Mouse (Mus musculus): ENCODE measurements around the gene Fbxw11. TPM values are rescaled to one million over a fixed set of nuclear protein-coding genes. Genes with fewer than 3 reads are reported as not detected.

Fbxw11 gene
- total RNA-seq, 2 experiments from 2014 or later, result 97.0 to 117 TPM

DNA sequence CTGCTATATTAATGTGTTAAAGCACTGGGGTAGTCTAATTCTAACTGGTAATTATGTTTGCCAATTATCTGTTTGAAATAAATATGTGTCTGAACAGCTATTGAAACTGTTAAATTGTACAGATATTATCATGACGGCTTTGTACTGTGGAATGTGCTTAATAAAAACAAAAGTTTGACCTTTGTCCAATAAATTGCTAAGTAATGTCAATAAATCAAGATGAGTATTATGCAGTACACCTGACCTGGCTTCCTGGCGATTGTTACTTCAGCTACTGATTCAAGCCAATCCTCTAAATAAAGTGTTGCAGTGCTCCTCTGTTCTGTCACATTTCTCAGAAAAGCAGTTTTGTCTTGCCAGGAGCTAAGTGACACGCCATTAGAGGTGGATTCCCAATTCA lies 104.0 kb downstream of the Fbxw11 start:
- no peak for DNase-seq (ENCODE audit: low spot score in 2 of 2)

DNA sequence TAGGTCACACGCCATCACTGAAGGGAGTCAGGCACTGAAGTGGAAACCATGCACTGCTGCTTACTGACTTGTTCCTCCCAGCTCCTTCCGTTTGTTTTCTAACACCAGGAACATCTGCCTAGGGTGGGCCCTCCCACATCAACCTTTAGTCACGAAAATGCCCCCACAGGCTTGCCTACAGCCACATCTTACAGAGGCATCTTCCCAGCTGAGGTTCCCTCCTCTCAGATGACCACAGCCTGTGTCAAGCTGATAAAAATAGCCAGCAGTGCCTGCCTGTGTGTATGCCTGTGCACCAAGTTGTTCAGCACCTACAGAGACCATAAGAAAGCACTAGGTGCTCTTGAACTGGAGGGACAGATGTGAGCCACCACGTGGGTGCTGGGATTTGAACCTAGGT lies 106.3 kb downstream of the Fbxw11 start:
- no peak for DNase-seq (ENCODE audit: low spot score in 2 of 2)

- no peak for DNase-seq (ENCODE audit: low spot score in 2 of 2)
Measured at GRCm38 (mm10) chr11:32751863-32752594, 109.5 kb downstream of the Fbxw11 start.

DNA sequence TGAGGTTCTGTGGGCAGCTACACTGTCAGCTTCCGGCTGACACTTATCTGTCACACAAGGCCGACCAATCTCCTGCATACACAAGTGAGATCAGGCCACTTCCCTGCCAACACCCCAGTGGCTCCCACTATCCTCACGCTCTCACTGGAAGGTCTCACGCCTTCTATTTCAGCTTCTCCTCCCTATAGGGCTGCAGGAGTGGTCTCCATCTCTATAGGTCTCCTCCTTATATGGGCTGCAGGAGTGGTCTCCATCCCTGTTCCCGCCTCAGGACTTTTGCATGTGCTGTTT lies 110.0 kb downstream of the Fbxw11 start:
- no peak for DNase-seq (ENCODE audit: low spot score in 2 of 2)

DNA sequence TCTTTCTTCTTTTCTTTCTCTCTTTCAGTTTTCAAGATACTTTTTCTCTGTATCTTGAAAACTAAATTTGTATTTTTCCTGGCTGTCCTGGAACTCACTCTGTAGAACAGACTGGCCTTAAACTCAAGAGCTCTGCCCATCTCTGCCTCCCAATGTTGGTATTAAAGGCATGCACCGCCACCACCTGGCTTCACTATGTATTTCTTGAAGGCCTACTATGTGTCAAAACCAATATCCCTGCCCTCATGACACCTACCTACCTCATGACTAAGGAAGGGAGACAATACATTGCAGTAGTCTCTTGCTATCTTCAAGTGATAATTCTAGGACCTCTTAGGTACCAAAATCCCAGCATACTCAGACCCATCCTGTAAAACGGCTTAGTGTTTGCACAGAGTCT lies 110.8 kb downstream of the Fbxw11 start:
- DNase-seq (ENCODE audit: low spot score in 2 of 2), result no peak

GRCm38 (mm10) chr11:32762773-32763172 lies 120.2 kb downstream of the Fbxw11 start:
- DNase-seq (ENCODE audit: low spot score in 2 of 2), result no peak

DNA sequence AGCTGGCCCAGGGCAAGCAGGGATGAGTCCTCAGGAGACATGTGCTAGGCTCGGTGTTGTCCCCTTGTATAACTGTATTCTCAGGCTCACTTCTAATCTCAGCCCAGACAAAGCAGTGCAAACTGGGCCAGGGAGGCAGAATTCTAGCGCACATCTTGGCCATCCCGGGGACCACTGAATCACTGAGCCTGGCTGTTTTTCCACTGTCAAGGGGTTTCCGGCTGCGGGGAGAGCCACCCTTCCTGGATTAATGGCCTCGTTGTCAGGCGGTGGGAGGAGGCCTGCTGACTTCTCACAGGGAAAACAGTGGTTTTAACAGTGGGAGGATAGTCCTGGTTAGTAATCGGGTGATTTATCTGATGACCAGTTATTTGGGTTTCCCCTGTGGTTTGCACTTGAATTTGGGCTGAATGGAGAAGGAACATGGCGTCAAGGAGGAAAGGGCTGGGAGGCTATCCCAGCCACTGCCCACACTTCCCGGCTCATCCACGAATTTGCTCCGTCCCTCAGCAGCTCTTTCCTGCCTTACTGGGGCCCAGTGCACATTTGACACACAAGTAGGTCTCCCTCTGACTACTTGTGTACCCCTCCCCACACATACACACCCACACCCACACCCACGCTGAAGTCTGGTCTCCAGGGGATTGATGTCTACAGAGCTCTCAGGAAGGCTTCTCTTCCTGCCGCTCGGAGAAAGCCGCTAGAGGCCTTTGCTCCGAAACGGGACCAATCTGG lies 125.1 kb downstream of the Fbxw11 start:
- no peak for DNase-seq (ENCODE audit: low spot score in 2 of 2)

- DNase-seq (ENCODE audit: low spot score in 2 of 2), result no peak
Measured at GRCm38 (mm10) chr11:32768642-32769343, 126.3 kb downstream of the Fbxw11 start.

DNA sequence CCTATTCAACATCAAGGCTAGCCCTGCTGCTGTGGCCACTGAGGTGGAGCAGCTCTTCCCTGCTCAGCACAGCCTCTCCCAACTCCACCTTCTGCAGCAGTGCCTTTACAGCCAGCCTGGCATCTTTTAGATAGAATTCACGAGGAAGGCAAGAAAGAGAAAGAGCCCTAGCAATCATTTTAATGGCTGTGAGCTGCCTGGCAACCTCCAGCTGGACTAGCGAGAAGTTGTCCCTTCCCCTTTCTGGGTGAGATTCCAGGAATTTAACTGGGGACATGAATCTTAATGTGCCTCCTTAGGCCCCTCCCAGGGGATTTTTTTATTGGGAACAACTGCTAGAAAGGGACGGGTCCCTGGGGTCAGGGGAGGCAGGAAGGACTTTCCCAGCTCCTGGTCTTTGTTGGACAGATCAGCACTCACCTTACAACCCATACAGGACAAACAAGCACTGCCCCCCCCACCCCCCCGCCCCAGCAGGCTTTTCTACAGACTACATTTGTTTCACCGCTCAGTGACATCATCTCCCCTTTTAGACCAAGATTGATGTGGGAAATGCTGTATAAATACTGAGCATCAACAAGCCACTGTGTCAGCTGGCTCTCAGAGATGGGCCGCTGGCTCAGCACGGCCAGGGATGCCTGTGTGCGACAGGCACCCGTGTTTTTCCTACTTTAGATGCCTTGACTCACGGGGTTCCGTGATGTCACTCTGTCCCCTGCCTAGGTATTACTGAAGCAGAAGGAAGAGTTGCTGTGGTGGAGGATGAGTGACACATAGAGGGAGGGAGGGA lies 138.4 kb downstream of the Fbxw11 start:
- no peak for DNase-seq (ENCODE audit: low spot score in 2 of 2)

DNA sequence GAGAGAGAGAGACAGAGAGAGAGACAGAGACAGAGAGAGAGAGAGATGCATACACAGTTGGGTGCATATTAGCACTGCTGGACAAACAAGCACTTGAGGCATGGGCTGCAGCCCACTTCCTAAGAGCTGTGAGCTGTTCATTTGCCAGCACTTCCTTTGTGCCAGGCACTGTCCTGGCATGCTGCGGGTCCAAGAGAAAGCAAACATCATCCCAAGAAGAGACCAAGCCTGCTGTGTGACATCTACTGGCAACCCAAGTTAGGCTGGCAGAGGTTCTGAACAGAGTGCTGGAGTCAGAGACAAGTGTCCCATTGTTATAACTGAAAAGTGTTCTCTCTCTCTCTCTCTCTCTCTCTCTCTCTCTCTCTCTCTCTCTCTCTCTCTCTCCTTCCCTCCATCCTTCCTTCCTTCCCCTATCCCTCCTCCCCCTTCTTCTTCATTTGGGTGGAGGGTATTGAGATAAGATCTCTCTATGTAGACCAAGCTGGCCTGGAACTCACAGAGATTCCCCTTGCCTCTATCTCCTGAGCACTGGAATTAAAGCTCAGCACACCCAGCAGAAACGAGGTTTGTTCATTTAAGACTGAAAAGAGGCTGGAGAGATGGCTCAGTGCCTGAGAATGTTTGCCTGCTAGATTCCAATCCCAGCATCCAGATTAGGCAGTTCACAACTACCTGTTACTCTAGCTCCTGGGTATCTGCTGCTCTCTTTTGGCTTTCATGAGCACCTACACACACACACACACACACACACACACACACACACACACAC lies 139.3 kb downstream of the Fbxw11 start:
- no peak for DNase-seq (ENCODE audit: low spot score in 2 of 2)

DNA sequence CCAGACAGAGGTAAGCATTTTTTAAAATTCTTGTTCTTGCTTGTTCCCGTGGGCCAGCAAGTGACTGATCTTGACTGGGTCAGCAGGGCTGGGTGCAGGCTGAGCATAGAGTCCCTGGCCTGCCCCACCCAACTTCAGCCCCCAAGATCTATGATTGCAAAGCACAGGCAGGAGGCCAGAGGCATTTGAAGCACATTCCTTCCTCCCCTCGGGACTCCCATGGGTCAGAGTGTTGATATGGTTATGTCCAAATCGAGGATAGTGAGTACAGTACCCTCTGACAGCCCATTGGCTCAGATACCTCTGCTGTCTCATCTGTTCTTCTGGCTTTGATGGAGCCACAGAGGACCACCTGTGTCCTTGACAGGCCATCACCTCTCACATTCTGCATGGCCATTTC lies 140.2 kb downstream of the Fbxw11 start:
- no peak for DNase-seq (ENCODE audit: low spot score in 2 of 2)

DNA sequence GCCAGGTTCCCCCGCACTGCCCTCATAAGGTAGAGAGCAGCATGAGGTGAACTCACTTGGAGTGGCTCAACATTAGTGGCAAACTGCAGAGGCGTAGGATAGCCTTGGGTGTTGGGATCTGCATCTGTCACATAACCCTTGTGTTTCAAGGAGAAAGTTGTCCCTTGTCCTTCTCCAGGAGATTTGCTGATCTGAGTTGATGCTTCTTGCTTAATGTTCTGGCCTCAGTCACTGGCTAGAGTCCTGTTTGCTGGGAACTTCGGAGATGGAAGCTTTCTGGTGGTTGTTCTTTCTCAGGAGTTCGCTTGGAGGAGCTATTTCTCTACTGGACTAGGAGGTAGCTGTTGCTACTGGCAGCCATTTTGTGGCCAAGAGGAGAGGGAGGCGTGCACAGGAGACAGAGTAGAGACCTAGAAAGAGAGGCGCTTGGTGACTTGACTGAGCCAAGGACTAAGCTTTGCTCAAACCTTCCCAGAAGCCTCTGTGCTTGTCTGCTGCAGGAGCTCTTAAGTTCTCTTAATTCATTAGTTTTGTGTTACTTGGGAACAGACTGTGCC lies 143.1 kb downstream of the Fbxw11 start:
- no peak for DNase-seq (ENCODE audit: low spot score in 2 of 2)

DNA sequence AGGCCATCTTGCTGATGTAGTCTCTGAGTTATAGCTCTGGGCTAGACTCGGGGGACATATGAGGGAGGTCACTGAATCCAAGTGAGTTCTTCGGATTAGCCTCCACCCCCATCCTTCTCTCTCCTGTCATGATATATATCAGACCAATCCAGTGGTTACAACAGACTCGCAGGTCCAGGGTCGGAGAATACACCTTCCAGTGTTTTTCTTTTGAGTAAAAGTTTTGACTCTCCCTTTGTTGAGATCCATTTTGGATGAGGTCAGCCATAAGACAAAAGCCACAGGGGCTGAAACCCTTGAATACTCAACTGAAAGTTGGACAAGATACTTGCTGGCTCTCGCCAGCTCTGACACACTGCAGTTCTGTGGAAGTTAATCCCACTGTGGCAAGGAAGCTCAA lies 143.7 kb downstream of the Fbxw11 start:
- no peak for DNase-seq (ENCODE audit: low spot score in 2 of 2)

DNA sequence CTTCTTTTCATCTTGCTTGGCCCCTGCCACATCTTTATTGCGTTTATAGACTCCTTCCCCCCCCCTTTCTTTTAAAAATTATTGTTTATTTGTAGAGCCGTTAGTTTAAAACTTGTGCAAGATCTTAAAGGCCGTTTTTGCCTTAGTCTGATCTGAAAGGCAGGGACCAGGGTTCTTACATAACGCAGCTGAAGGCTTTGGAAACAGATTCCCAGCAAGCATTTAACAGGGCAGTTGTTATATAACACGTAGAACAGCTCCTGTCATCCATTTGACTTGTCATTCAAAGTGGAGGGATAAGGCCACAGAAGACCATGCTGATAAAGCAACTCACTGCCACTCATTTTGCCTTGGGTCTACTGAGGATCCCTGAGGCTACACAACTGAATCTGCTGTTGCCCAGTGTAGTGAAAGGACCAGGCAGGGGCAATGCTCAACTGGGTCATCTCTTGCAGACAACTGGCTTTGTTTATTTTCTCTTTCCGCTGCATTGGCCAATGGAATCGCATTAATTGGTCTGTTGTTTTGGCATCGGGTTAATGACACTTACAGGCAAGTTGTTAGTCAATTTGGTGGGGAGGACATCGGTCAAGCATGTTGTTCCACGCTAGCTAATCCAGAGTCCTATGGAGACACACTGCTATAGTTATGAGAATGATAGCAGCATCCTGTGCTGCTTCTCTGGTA lies 152.4 kb downstream of the Fbxw11 start:
- DNase-seq (ENCODE audit: low spot score in 2 of 2), result no peak

Other genes starting within 250 kb of the Fbxw11 start
- 10 to 100 TPM; 13.4 TPM for gene Ubtd2, start 187.4 kb upstream of the Fbxw11 start, total RNA-seq (2021)
- gene Efcab9, start 110.6 kb upstream of the Fbxw11 start, total RNA-seq (2021), result 1 to 10 TPM; 1.0 to 1.6 TPM
- 10 to 100 TPM in 1 of 2 experiments, 1 to 10 TPM in 1; 9.8 to 13.3 TPM for gene Stk10, start 109.4 kb upstream of the Fbxw11 start, total RNA-seq (2021)
- gene Smim23, start 181.9 kb downstream of the Fbxw11 start, total RNA-seq (2021), result not detected